Mouse (Mus musculus) limb, embryonic 11.5 days (tissue): ENCODE data around the gene Irf8. TPM values are rescaled to one million over a fixed set of nuclear protein-coding genes. Genes with fewer than 3 reads are reported as not detected.

Experiments
- ATAC-seq: fragments of 200-750 bp; cut with Nextera tagmentation; 2 replicates; pipeline ENCODE4 v1.8.0; 2017; ENCODE audit warnings: low read depth; ENCODE audit not compliant: insufficient number of reproducible peaks, low FRiP score, low TSS enrichment
- DNase-seq: peaks from one replicate; pipeline ENCODE4 v3.0.0-alpha.2; 2015; ENCODE audit warnings: low spot score
- H3K27ac ChIP-seq: fragments of 300-500 bp; sonication (generic); replicated peaks from 2 replicates; pipeline ENCODE4 v1.5.1; 2014; ENCODE audit warnings: low read depth, mild to moderate bottlenecking, low read length
- H3K27me3 ChIP-seq: fragments of 300-500 bp; sonication (generic); 2 replicates; pipeline ENCODE4 v1.6.1; 2014; ENCODE audit warnings: mild to moderate bottlenecking, low read length, mixed read lengths; ENCODE audit not compliant: control insufficient read depth, insufficient read depth
- H3K36me3 ChIP-seq: fragments of 300-500 bp; sonication (generic); 2 replicates; pipeline ENCODE4 v1.6.1; 2014; ENCODE audit warnings: mild to moderate bottlenecking, low read length, moderate library complexity, mixed read lengths; ENCODE audit not compliant: control insufficient read depth, insufficient read depth
- H3K4me1 ChIP-seq: fragments of 300-500 bp; sonication (generic); 2 replicates; pipeline ENCODE4 v1.6.1; 2014; ENCODE audit warnings: low read length, mixed read lengths; ENCODE audit not compliant: control insufficient read depth, insufficient read depth
- H3K4me2 ChIP-seq: fragments of 300-500 bp; sonication (generic); 2 replicates; pipeline ENCODE4 v1.6.1; 2014; ENCODE audit warnings: low read depth, mild to moderate bottlenecking, moderate library complexity; ENCODE audit not compliant: severe bottlenecking
- H3K4me3 ChIP-seq: fragments of 300-500 bp; sonication (generic); 2 replicates; pipeline ENCODE4 v1.5.1; 2014; ENCODE audit warnings: low read depth, low read length
- H3K9ac ChIP-seq: fragments of 300-500 bp; sonication (generic); 2 replicates; pipeline ENCODE4 v1.6.1; 2014; ENCODE audit warnings: mild to moderate bottlenecking, low read length
- H3K9me3 ChIP-seq: fragments of 300-500 bp; sonication (generic); 2 replicates; pipeline ENCODE4 v1.6.1; 2016; ENCODE audit warnings: low read length; ENCODE audit not compliant: control insufficient read depth
- WGBS: fragments of 180-500 bp; shearing (Covaris S2); extraction: QIAGEN DNeasy Blood & Tissue Kit; methylation state at CpG from one replicate; pipeline ENCODE4 v1.1.7; 2014; 5-methylcytosine and 5-hydroxymethylcytosine counted together
- polyA plus RNA-seq: library from polyadenylated mRNA; unstranded; fragments of >200 nt; fragmentation: Nextera tagmentation; extraction: Ambion mirVana; gene quantifications from 2 replicates; pipeline ENCODE4 v1.2.1, GENCODE M21; 2014

Irf8 gene
- polyA plus RNA-seq, 1 experiment from 2014 or later, result 2.4 TPM

- Histone ChIP-seq H3K36me3 (no peaks in the 10 kb centered on the region), H3K27ac (no peak overlapping the region), H3K4me2 (no peak overlapping the region), H3K4me3 (no peak overlapping the region), H3K9ac (no peak overlapping the region), H3K27me3 (peaks cover 2% of the 10 kb centered on the region; the same call in 1 of the 2 replicates), H3K4me1 (no peaks in the 10 kb centered on the region), H3K9me3 (no peaks in the 10 kb centered on the region)
- WGBS, result 75% methylated on average over 19 of the region's 19 CpGs
- DNase-seq (no peak), ATAC-seq (no peak)
These were observed 24.4 kb downstream of the Irf8 start for GRCm38 (mm10) chr8:120760341-120761215.

DNA sequence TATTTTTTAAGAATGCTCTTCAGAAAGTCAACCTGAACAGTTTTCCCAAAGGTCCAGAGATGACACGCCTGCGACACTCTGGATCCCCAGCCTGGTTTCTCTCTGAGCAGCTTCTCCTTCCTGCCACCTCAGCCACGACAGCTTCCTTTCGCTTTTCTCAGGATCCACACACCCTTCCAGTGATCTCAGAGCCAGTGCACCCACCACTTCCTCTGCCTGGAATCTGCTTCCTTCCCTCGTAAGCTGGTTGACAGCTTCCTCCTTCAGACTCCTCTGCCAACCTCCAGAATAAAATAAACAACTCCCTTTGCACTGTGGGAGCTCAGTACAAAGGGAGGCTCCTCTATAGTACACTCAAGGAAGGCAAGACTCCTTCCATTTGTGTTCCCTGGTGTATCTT is 27.1 kb downstream of the Irf8 start:
- Histone ChIP-seq H3K4me1 (no peaks in the 10 kb centered on the region), H3K9ac (no peak overlapping the region), H3K4me2 (no peak overlapping the region), H3K4me3 (no peak overlapping the region), H3K36me3 (no peaks in the 10 kb centered on the region), H3K27me3 (no peaks in the 10 kb centered on the region), H3K27ac (no peak overlapping the region), H3K9me3 (no peaks in the 10 kb centered on the region)
- ATAC-seq (no peak), DNase-seq (no peak)
- 73% methylated on average over 5 of the region's 5 CpGs for WGBS

GRCm38 (mm10) chr8:120764638-120765037 is 28.5 kb downstream of the Irf8 start:
- Histone ChIP-seq H3K9ac (no peak overlapping the region), H3K4me3 (no peak overlapping the region), H3K36me3 (no peaks in the 10 kb centered on the region), H3K27me3 (no peaks in the 10 kb centered on the region), H3K4me1 (no peaks in the 10 kb centered on the region), H3K27ac (no peak overlapping the region), H3K4me2 (no peak overlapping the region), H3K9me3 (no peaks in the 10 kb centered on the region)
- DNase-seq (no peak), ATAC-seq (no peak)

GRCm38 (mm10) chr8:120766622-120767021 is 30.5 kb downstream of the Irf8 start:
- WGBS, result 61% methylated on average over 3 of the region's 3 CpGs
- no peak for ATAC-seq

DNA sequence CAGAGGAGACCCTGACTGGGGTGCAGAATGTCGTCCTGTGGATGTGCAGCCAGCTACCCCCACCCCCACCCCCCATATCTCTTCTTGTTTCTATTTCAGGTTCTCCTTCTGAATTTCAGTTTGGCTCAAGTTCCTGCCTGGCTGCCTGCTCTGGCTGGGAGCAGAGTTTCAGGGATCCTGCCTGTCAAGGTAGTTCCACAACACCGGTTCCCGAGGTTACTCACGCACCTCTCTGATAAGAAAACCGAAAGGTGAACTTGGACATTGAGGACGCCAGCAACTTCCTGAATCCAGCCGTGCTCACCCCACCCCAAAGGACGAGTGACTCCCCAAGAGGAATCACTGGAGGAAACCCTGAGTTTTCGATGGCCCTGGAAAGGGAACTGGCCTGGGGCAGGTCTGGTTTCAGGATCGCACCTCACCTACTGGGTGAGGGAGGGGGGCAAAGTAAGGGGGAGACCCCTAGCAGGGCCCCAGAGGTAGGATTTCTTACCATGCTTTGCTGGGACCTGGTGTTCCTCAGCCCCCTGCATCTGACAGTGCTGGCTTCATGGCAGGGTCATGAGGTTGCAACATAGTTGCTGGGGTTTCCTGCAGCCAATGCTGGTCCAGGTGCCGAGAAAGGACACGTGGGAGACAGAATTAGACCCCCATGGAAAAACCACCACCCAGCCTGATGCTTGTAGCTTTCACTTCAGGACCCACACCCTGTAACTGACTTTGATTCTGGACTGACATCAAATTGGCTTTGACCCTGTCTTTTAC is 32.5 kb downstream of the Irf8 start:
- Histone ChIP-seq H3K36me3 (no peaks in the 10 kb centered on the region), H3K4me3 (no peak overlapping the region), H3K4me2 (no peak overlapping the region), H3K27me3 (no peaks in the 10 kb centered on the region), H3K9ac (no peak overlapping the region), H3K4me1 (no peaks in the 10 kb centered on the region), H3K9me3 (no peaks in the 10 kb centered on the region), H3K27ac (no peak overlapping the region)
- ATAC-seq, result no peak
- no peak for DNase-seq
- WGBS, result 84% methylated on average over 12 of the region's 12 CpGs

More at GRCm38 (mm10) chr8:120766622-120767021, 30.5 kb downstream of the Irf8 start:
- no peak overlapping the region for H3K9ac ChIP-seq
- no peak for DNase-seq
- H3K4me2 ChIP-seq, result no peak overlapping the region
- H3K36me3 ChIP-seq, result no peaks in the 10 kb centered on the region
- no peaks in the 10 kb centered on the region for H3K4me1 ChIP-seq
- H3K27me3 ChIP-seq, result no peaks in the 10 kb centered on the region
- no peak overlapping the region for H3K27ac ChIP-seq
- H3K9me3 ChIP-seq, result no peaks in the 10 kb centered on the region
- H3K4me3 ChIP-seq, result no peak overlapping the region

- Histone ChIP-seq H3K4me2 (no peak overlapping the region), H3K9me3 (no peaks in the 10 kb centered on the region), H3K4me3 (no peak overlapping the region), H3K4me1 (no peaks in the 10 kb centered on the region), H3K27me3 (no peaks in the 10 kb centered on the region), H3K36me3 (no peaks in the 10 kb centered on the region), H3K9ac (no peak overlapping the region), H3K27ac (no peak overlapping the region)
- DNase-seq, result no peak
- 86% methylated on average over 10 of the region's 10 CpGs for WGBS
- no peak for ATAC-seq
These were observed 41.0 kb downstream of the Irf8 start for GRCm38 (mm10) chr8:120777184-120777583.

DNA sequence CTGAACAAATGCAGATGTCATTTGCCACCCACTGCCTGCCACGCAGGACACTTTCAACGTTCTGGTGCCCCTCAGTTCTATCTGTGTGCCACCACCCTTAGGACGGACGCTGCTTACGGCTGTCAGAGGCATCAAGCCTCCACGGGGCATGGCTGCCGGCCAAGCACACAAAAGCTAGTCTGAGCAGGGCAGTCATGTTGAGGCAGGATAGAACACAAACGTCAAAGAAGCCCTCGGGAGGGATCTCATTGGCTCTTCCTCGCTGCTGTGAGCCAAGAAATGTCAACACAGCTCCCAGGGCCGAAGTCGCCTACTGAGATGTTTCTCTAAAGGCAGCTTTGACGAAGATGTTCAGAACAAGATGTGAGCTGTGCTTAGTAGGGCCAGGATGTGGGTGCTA is 41.6 kb downstream of the Irf8 start:
- Histone ChIP-seq H3K4me2 (no peak overlapping the region), H3K27me3 (no peaks in the 10 kb centered on the region), H3K27ac (no peak overlapping the region), H3K9ac (no peak overlapping the region), H3K4me3 (no peak overlapping the region), H3K9me3 (no peaks in the 10 kb centered on the region), H3K4me1 (no peaks in the 10 kb centered on the region), H3K36me3 (no peaks in the 10 kb centered on the region)
- DNase-seq (no peak), ATAC-seq (no peak)
- WGBS, result 71% methylated on average over 13 of the region's 13 CpGs

GRCm38 (mm10) chr8:120779106-120779505 is 42.9 kb downstream of the Irf8 start:
- no peak overlapping the region for H3K4me3 ChIP-seq
- 93% methylated on average over 7 of the region's 7 CpGs for WGBS
- no peak for ATAC-seq
- H3K27ac ChIP-seq, result no peak overlapping the region
- no peak overlapping the region for H3K9ac ChIP-seq
- no peaks in the 10 kb centered on the region for H3K4me1 ChIP-seq
- no peak overlapping the region for H3K4me2 ChIP-seq
- no peaks in the 10 kb centered on the region for H3K36me3 ChIP-seq
- no peaks in the 10 kb centered on the region for H3K27me3 ChIP-seq
- DNase-seq, result no peak
- no peaks in the 10 kb centered on the region for H3K9me3 ChIP-seq
